ENCODE assay signal across 9 mouse cellular contexts in genomic region chr17:47112556-47113225, GRCm38 (mm10).
DNase-seq lines count a peak whose midpoint lies in the region; ATAC-seq and TF ChIP-seq lines count a peak whose summit lies in the region.
"Had no signal": no experiment of that assay in that cellular context is flagged by ENCODE, and none has a peak within 500 bp of the region (broad histone marks: within the 10 kb centered on the region; RNA-seq: fewer than 3 reads in every experiment).

No protein-coding gene starts in this region.

- no peak for TF ChIP-seq EP300 in heart, postnatal 0 days (IDR thresholded peaks at IDR 0.05; ENCODE audit: low read depth)

- no peak for TF ChIP-seq POLR2A in lung, adult 2 months (IDR thresholded peaks at IDR 0.05; ENCODE audit: borderline replicate concordance, extremely low read depth, low read depth, low read length)

- peak; percentile 44; the same call in 1 of the 2 replicates for TF ChIP-seq CTCF in lung, adult 2 months (IDR thresholded peaks at IDR 0.05; ENCODE audit: insufficient read depth, low read length)
- TF ChIP-seq CTCF in heart, postnatal 0 days (IDR thresholded peaks at IDR 0.05; ENCODE audit: low read depth): 0 out of 2 replicates have a peak, but pooled peaks have one; percentile 7

- no peaks in the 10 kb centered on the region for H3K36me3 ChIP-seq in heart, postnatal 0 days (replicated peaks; ENCODE audit: control insufficient read depth, insufficient read depth, low read length)
- no peaks in the 10 kb centered on the region for H3K36me3 ChIP-seq in stomach, embryonic 16.5 days (ENCODE audit: control insufficient read depth, insufficient read depth, low read length)

- ATAC-seq in heart, postnatal 0 days (ENCODE audit: insufficient read depth, low read depth): no peak
- ATAC-seq in stomach, embryonic 16.5 days (ENCODE audit: insufficient read depth, low FRiP score): peak; percentile 71; the same call in 1 of the 2 replicates
- ATAC-seq: hindbrain, postnatal 0 days had no signal

- H3K4me3 ChIP-seq in lung, adult 2 months (replicated peaks; ENCODE audit: extremely low read depth, low read depth, low read length): no peak overlapping the region
- H3K4me3 ChIP-seq in heart, postnatal 0 days (ENCODE audit: low read depth, low read length): no peak overlapping the region
- no peak overlapping the region for H3K4me3 ChIP-seq in stomach, embryonic 16.5 days (replicated peaks; ENCODE audit: low read length)

- H3K4me1 ChIP-seq in lung, adult 2 months (ENCODE audit: control insufficient read depth, insufficient read depth, low read length): no peaks in the 10 kb centered on the region
- H3K4me1 ChIP-seq in heart, postnatal 0 days (ENCODE audit: control insufficient read depth, insufficient read depth): no peaks in the 10 kb centered on the region
- no peaks in the 10 kb centered on the region for H3K4me1 ChIP-seq in stomach, embryonic 16.5 days (ENCODE audit: control insufficient read depth, insufficient read depth, low read length)

- H3K27me3 ChIP-seq in heart, postnatal 0 days (ENCODE audit: control insufficient read depth, insufficient read depth, low read length): no peaks in the 10 kb centered on the region
- H3K27me3 ChIP-seq in stomach, embryonic 16.5 days (ENCODE audit: control insufficient read depth, insufficient read depth, low read length): no peaks in the 10 kb centered on the region

- no peaks in the 10 kb centered on the region for H3K9me3 ChIP-seq in heart, postnatal 0 days (replicated peaks; ENCODE audit: control insufficient read depth, low read length)
- no peaks in the 10 kb centered on the region for H3K9me3 ChIP-seq in stomach, embryonic 16.5 days (replicated peaks; ENCODE audit: control insufficient read depth, low read length)

- H3K4me2 ChIP-seq in heart, postnatal 0 days (ENCODE audit: low read depth, low read length): no peak overlapping the region
- H3K4me2 ChIP-seq in stomach, embryonic 16.5 days (ENCODE audit: low read depth, low read length): no peak overlapping the region

- peak; percentile 20 to 27 for DNase-seq in adrenal gland, postnatal 36 days
- no peak for DNase-seq in adrenal gland, postnatal 10 days
- no peak for DNase-seq in lung, adult 2 months
- no peak for DNase-seq in lung, postnatal 14 days
- no peak for DNase-seq in heart, postnatal 0 days (ENCODE audit: low spot score)
- DNase-seq in right cerebral cortex, postnatal 10 days (ENCODE audit: low spot score in 2 of 2): no peak
- no peak for DNase-seq in spleen, postnatal 36 days (ENCODE audit: low spot score in 2 of 2)

- 81% methylated on average over 16 of the region's 16 CpGs for WGBS in lung, adult 2 months
- 85% methylated on average over 16 of the region's 16 CpGs for WGBS in heart, postnatal 0 days
- 75% methylated on average over 16 of the region's 16 CpGs for WGBS in stomach, embryonic 16.5 days

- H3K9ac ChIP-seq in heart, postnatal 0 days (replicated peaks; ENCODE audit: low read depth, low read length): no peak overlapping the region
- H3K9ac ChIP-seq in stomach, embryonic 16.5 days (ENCODE audit: low read length): no peak overlapping the region

- no peak overlapping the region for H3K27ac ChIP-seq in heart, postnatal 0 days (ENCODE audit: low read depth)
- peak overlapping the region; percentile 62; the same call in 1 of the 2 replicates for H3K27ac ChIP-seq in stomach, embryonic 16.5 days (ENCODE audit: low read length)
- H3K27ac ChIP-seq: hindbrain, postnatal 0 days had no signal

Comparison
In these comparisons a context has a peak if more than half of its experiments do, and no peak if none do; other contexts are left out.
1. DNase-seq: peak in adrenal gland, postnatal 36 days (2 of 2); none in adrenal gland, postnatal 10 days (single experiment), lung, adult 2 months (single experiment), lung, postnatal 14 days (single experiment), heart, postnatal 0 days (single experiment), right cerebral cortex, postnatal 10 days (0 of 2) and spleen, postnatal 36 days (0 of 2).